Mouse (Mus musculus): Measurements from ENCODE around the gene Gsap. TPM values are rescaled to one million over a fixed set of nuclear protein-coding genes. Genes with fewer than 3 reads are reported as not detected.
"Not testable (repeated sequence)": the region's sequence is repeated elsewhere in the genome, so short reads cannot be mapped to it uniquely, and the experiment has no call there.

Gsap gene
- polyA plus RNA-seq (2016; fragmentation: Nextera tagmentation; extraction: Ambion mirVana), result 0.41 and 0.71 TPM in 2 replicates

DNA sequence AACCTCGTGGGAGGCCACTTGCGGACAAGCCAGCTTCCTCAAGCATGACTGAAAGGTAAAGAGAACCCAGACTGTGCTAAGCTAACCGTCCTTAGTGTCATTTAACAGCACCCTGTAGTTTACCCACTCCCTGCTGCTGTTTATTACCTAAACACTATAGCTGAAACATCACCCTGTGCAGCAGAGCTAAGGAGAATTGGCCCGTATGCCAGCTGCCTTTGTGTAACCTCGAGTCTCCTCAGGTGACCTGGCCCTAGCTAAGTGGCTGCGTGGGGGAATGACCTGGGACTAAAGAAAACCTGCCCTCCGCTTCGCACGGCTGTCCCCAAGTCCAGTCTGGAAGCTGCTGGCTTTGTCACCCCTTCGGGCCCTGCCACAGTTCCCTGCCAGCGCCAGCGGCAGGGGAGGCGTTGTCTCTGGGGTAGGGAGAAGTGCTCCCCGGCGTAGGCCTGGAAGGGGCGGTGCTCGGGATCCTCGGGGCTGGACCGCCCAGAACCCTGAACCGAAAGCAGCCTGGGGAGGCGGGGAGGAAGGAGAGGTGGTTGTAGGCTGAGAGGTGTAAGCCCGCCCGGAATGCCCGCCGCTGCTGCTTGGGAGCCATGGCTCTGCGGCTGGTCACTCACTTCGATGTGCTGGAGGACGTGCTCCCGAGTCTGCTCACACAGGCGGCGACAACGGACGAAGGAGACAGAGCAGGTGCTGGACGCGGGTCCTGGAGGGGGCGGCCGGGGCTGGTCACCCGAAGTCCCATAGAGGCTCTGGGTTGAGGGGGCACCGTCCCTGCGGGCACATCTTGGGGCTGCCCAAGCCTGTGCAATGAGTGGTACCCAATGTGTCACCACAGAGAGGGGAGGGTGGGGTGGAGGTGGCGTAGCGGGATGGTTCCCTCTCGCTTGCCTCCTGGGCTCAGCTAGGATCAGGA lies at the start of gene Gsap:
Gene Gsap (plus strand): TSS at position 492 of the 922 bp plus-strand sequence.
- peak; percentile 90 for ATAC-seq (ENCODE audit: insufficient number of reproducible peaks, low FRiP score)
- peak within 1 kb of the TSS; percentile 84 for H3K4me2 ChIP-seq
- no peaks in the 10 kb centered on the region for H3K36me3 ChIP-seq
- peaks cover 3% of the 10 kb centered on the region; the same call in 1 of the 2 replicates for H3K4me1 ChIP-seq (replicated peaks)
- H3K9ac ChIP-seq, result peak within 1 kb of the TSS; percentile 66
- 0 out of 2 replicates have a peak, but pooled peaks cover 8% of the 10 kb centered on the region for H3K27me3 ChIP-seq (replicated peaks)
- no peak within 1 kb of the TSS for H3K27ac ChIP-seq (ENCODE audit: poor library complexity, severe bottlenecking)
- peak within 1 kb of the TSS; percentile 55 for H3K4me3 ChIP-seq
- H3K9me3 ChIP-seq (replicated peaks), result no peaks in the 10 kb centered on the region
- WGBS, result 7% methylated on average over 43 of the region's 43 CpGs

DNA sequence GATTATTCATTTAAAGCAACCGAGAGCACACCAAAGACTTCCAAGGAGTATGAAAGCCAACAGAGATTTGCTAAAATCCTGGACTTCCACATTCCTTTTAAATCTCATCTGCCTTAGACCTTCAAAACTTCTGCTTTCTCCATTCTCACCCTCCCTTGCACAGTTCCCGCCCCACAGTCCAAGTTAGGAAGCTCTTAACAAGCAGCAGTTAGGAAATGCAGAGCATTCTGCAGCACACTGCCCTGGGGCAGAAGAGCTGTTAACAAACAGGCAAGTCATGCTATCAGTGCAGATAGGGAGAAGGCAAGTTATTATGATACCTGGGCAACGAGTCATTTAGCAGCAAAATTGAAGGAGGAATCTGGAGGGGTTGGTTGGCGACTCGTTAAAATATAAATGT lies 49.5 kb upstream of the Gsap start:
- no peaks in the 10 kb centered on the region for H3K9me3 ChIP-seq (replicated peaks)
- no peak for ATAC-seq (ENCODE audit: insufficient number of reproducible peaks, low FRiP score)
- no peaks in the 10 kb centered on the region for H3K36me3 ChIP-seq
- 51% methylated on average over 5 of the region's 5 CpGs for WGBS
- no peak overlapping the region for H3K27ac ChIP-seq (ENCODE audit: poor library complexity, severe bottlenecking)
- peaks cover 31% of the 10 kb centered on the region for H3K4me1 ChIP-seq (replicated peaks)
- H3K27me3 ChIP-seq (replicated peaks), result no peaks in the 10 kb centered on the region
- H3K9ac ChIP-seq, result no peak overlapping the region
- H3K4me2 ChIP-seq, result no peak overlapping the region
- H3K4me3 ChIP-seq, result no peak overlapping the region

DNA sequence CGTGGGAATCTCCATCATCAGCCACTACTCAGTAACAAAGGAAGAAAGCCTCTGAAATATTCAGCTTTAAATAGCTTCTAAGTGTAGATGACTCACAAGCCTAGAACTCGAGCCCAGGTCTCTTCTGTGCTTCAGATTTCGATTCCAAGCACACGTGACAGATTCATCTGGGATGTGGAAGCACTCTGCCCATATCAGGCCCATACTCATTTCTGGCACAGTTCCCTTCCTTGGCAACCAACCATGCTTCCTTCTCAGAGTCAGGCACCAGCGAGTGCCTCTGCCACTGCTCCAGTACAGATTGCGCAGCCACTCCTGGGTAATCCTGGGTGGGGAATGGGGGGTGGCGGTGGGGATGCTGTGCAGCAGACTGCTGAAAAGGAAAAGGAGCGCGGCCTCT lies 46.5 kb upstream of the Gsap start:
- 26% methylated on average over 9 of the region's 9 CpGs for WGBS
- H3K9ac ChIP-seq, result peak overlapping the region; percentile 40
- H3K36me3 ChIP-seq, result no peaks in the 10 kb centered on the region
- H3K4me3 ChIP-seq, result no peak overlapping the region
- peaks cover 35% of the 10 kb centered on the region for H3K4me1 ChIP-seq (replicated peaks)
- no peaks in the 10 kb centered on the region for H3K27me3 ChIP-seq (replicated peaks)
- ATAC-seq (ENCODE audit: insufficient number of reproducible peaks, low FRiP score), result peak; percentile 56
- peak overlapping the region; percentile 52 for H3K4me2 ChIP-seq
- no peaks in the 10 kb centered on the region for H3K9me3 ChIP-seq (replicated peaks)
- peak overlapping the region; percentile 90 for H3K27ac ChIP-seq (ENCODE audit: poor library complexity, severe bottlenecking)

DNA sequence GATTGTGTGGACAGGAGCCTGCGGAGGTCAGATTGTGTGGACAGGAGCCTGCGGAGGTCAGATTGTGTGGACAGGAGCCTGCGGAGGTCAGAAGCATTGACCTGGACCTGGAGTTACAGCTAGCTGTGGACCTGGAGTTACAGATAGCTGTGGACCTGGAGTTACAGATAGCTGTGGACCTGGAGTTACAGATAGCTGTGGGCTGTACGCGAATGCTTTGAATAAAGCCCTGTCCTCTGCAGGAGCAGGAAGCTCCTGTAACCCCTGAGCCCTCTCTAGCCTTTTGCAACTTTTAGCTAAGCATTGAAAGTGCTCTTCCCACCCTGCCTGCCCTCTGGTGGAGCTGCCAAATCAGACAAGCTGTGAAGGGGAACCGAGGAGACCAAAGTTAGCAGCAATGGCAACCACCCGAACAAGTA lies 44.9 kb upstream of the Gsap start:
- H3K9me3 ChIP-seq (replicated peaks), result not testable (repeated sequence)

DNA sequence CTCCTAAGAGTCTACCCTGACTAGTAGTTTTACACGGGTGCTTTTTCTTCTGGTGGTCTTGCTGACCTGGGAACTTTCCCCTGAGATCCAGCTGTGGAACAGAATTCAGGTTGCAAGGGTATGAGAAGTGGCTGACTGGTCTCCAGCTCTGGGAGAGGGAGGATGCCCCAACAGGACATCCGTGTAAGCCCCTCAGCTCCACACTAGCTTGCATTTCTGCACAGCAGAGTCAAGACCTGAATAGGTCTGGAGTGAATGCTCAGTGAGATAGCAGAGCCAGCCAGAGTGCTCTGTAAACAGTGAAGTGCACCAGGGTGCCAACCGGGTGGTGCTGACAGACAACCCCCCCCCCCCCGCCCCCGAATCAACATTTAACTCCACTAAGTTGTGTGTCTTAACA lies 44.4 kb upstream of the Gsap start:
- H3K9ac ChIP-seq, result no peak overlapping the region
- peak overlapping the region; percentile 29; the same call in 1 of the 2 replicates for H3K4me2 ChIP-seq
- H3K9me3 ChIP-seq (replicated peaks), result no peaks in the 10 kb centered on the region
- H3K4me3 ChIP-seq, result no peak overlapping the region
- WGBS, result 22% methylated on average over 5 of the region's 5 CpGs
- peak; percentile 70; the same call in 1 of the 2 replicates for ATAC-seq (ENCODE audit: insufficient number of reproducible peaks, low FRiP score)
- H3K27ac ChIP-seq (ENCODE audit: poor library complexity, severe bottlenecking), result peak overlapping the region; percentile 64; the same call in 1 of the 2 replicates
- peaks cover 29% of the 10 kb centered on the region for H3K4me1 ChIP-seq (replicated peaks)
- no peaks in the 10 kb centered on the region for H3K36me3 ChIP-seq
- no peaks in the 10 kb centered on the region for H3K27me3 ChIP-seq (replicated peaks)

More for the DNA sequence above, 44.9 kb upstream of the Gsap start:
- peaks cover 33% of the 10 kb centered on the region for H3K4me1 ChIP-seq (replicated peaks)
- 47% methylated on average over 7 of the region's 7 CpGs for WGBS
- peak overlapping the region; percentile 29; the same call in 1 of the 2 replicates for H3K4me2 ChIP-seq
- not testable (repeated sequence) for H3K36me3 ChIP-seq; H3K27me3 ChIP-seq (replicated peaks); H3K4me3 ChIP-seq; H3K9ac ChIP-seq
- peak overlapping the region; percentile 64; the same call in 1 of the 2 replicates for H3K27ac ChIP-seq (ENCODE audit: poor library complexity, severe bottlenecking)
- ATAC-seq (ENCODE audit: insufficient number of reproducible peaks, low FRiP score), result peak; percentile 77

DNA sequence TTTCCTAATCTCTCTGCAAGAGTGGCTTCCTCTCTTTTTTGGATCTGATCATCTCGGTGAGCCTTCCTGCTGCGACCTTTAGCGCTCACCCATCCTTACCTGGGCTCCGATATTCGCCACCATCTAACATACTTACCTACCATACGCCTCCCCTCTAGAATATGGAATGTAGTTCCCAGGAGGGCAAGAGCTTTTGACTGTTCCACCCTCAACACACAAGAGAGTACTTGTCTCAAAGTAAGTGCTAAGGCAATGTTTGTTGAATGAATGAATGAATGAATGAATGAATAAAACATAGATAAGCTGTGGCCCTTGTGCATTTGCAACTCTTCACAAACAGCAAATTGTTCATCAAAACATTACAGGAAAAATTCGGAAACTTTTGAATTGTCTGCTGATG lies 43.0 kb upstream of the Gsap start:
- 85% methylated on average over 7 of the region's 7 CpGs for WGBS

DNA sequence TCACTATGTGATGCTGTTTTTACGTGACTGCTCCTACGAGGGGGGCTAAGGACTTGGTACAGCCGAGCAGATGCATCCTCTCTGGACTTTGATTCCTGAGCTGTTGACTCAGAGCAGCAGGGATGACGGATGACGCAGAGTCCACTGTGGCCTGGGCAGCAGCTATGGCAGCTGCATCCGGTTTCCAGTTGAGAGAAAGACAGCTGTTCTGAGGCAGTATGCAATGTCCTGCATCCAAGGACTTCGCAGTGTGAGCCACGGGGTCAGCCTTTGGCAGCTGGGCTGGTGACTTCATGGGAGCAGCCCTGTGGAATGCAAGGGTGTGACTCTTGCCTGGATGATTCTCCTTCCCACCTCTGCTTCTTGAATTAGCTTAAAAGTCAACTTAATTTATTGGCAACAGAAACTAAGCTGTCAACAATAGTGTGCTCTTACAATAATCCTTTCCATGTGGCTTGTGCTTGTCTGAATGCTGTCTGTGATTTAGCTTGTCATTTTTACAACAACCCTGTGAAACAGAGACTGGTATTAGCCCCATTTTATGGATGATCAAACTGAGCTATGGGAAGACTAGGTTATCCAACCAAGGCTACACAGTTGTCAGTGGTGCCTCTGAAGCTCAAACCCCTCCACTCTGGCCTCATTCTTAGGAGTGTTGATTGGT lies 41.4 kb upstream of the Gsap start:
- H3K27me3 ChIP-seq (replicated peaks), result no peaks in the 10 kb centered on the region
- H3K4me2 ChIP-seq, result no peak overlapping the region
- no peak overlapping the region for H3K4me3 ChIP-seq
- H3K4me1 ChIP-seq (replicated peaks), result peaks cover 20% of the 10 kb centered on the region
- ATAC-seq (ENCODE audit: insufficient number of reproducible peaks, low FRiP score), result peak; percentile 54; the same call in 1 of the 2 replicates
- H3K36me3 ChIP-seq, result no peaks in the 10 kb centered on the region
- WGBS, result 42% methylated on average over 8 of the region's 8 CpGs
- H3K9ac ChIP-seq, result no peak overlapping the region
- H3K9me3 ChIP-seq (replicated peaks), result no peaks in the 10 kb centered on the region
- no peak overlapping the region for H3K27ac ChIP-seq (ENCODE audit: poor library complexity, severe bottlenecking)

More for the DNA sequence above, 43.0 kb upstream of the Gsap start:
- Histone ChIP-seq H3K4me1 (replicated peaks) (peaks cover 28% of the 10 kb centered on the region), H3K36me3 (no peaks in the 10 kb centered on the region), H3K4me3 (no peak overlapping the region), H3K4me2 (no peak overlapping the region), H3K27me3 (replicated peaks) (no peaks in the 10 kb centered on the region), H3K27ac (ENCODE audit: poor library complexity, severe bottlenecking) (no peak overlapping the region), H3K9ac (no peak overlapping the region), H3K9me3 (replicated peaks) (no peaks in the 10 kb centered on the region)
- no peak for ATAC-seq (ENCODE audit: insufficient number of reproducible peaks, low FRiP score)

DNA sequence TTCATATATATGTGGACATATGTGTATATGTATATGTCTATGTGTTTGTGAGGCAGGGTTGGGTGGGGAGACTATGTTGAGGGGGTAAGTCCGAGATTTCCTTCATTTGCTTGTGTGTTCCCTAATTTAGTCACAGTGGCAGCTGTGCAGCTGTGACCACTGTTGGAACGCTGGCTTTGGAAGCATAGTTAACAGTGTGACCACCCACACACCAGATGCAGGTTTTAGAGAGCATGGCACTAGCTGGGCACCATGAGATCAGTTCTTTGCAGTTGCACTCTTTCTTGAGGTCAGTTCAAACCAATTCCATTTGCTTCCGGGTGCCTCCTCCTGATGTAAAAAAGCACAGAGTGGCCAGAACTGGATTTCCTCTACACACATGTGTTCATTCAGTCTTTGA lies 37.7 kb upstream of the Gsap start:
- 74% methylated on average over 3 of the region's 3 CpGs for WGBS
- Histone ChIP-seq H3K9ac (no peak overlapping the region), H3K36me3 (no peaks in the 10 kb centered on the region), H3K27ac (ENCODE audit: poor library complexity, severe bottlenecking) (no peak overlapping the region), H3K27me3 (replicated peaks) (no peaks in the 10 kb centered on the region), H3K4me2 (no peak overlapping the region), H3K9me3 (replicated peaks) (peaks cover 3% of the 10 kb centered on the region; the same call in 1 of the 2 replicates), H3K4me3 (no peak overlapping the region), H3K4me1 (replicated peaks) (peaks cover 4% of the 10 kb centered on the region; the same call in 1 of the 2 replicates)
- ATAC-seq (ENCODE audit: insufficient number of reproducible peaks, low FRiP score), result no peak

DNA sequence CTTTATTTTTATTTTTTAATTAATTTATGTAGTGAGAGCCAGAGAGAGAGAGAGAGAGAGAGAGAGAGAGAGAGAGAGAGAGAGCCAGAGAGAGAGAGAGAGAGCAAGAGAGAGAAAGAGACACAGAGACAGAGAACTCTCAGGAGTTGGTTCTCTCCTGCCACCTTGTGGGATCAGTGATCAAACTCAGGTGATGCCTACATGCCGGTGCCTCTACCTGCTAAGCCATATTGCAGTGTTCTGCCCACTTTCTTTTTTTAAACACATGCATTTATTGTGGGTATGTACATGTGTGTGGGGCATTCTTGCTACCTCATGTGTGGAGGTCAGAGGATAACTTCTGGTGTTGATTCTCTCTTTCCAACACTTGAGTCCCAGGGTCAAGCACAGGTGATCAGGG lies 32.4 kb upstream of the Gsap start:
- no peaks in the 10 kb centered on the region for H3K4me1 ChIP-seq (replicated peaks)
- no peaks in the 10 kb centered on the region for H3K36me3 ChIP-seq
- no peaks in the 10 kb centered on the region for H3K27me3 ChIP-seq (replicated peaks)
- WGBS, result 58% methylated on average over 1 of the region's 1 CpGs
- no peak for ATAC-seq (ENCODE audit: insufficient number of reproducible peaks, low FRiP score)
- no peak overlapping the region for H3K27ac ChIP-seq (ENCODE audit: poor library complexity, severe bottlenecking)
- no peak overlapping the region for H3K9ac ChIP-seq
- peaks cover 7% of the 10 kb centered on the region for H3K9me3 ChIP-seq (replicated peaks)
- no peak overlapping the region for H3K4me3 ChIP-seq
- H3K4me2 ChIP-seq, result no peak overlapping the region

DNA sequence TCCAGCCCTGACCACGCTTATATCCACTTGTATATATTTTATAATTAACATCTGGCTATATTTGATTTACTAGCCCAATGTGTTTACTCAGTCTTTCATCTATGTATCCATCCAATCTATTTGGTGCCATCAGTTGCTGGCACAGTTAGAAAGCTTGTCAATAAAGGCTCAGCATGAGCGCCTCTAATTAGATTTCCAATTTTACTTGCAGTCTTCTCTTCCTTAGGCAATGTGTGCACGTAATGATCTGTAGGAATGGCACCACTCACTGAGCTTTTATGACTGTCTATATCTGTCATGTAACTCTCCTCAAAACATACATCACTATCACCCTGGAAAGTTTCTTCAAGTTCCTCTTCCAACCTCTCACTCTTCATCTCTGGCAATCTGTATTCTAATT lies 29.3 kb upstream of the Gsap start:
- 88% methylated on average over 3 of the region's 3 CpGs for WGBS
- no peak overlapping the region for H3K27ac ChIP-seq (ENCODE audit: poor library complexity, severe bottlenecking)
- H3K36me3 ChIP-seq, result no peaks in the 10 kb centered on the region
- H3K9me3 ChIP-seq (replicated peaks), result peaks cover 3% of the 10 kb centered on the region; the same call in 1 of the 2 replicates
- no peak overlapping the region for H3K4me3 ChIP-seq
- ATAC-seq (ENCODE audit: insufficient number of reproducible peaks, low FRiP score), result no peak
- H3K27me3 ChIP-seq (replicated peaks), result no peaks in the 10 kb centered on the region
- no peaks in the 10 kb centered on the region for H3K4me1 ChIP-seq (replicated peaks)
- H3K9ac ChIP-seq, result no peak overlapping the region
- no peak overlapping the region for H3K4me2 ChIP-seq

DNA sequence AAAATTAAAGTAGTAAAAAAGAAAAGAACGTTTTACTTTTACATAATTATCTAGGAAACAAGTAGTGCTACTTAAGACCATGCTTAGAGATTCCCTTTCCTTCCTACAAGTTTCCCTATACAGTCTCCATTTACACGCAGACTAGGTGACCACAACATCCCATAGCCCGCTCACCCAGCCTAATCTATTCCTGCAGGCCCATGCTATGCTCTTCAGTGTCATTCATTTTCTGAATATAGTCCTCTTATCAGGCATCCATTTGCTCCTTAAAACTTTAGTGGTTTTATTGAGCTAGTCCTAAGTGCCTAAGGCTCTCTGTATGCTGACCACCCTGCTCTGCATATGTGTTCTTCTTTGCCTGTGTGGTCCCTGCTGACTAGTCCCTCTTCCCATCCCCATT lies 26.5 kb upstream of the Gsap start:
- no peaks in the 10 kb centered on the region for H3K27me3 ChIP-seq (replicated peaks)
- 72% methylated on average over 3 of the region's 3 CpGs for WGBS

More for the DNA sequence above, 26.5 kb upstream of the Gsap start:
- Histone ChIP-seq H3K9ac (no peak overlapping the region), H3K4me2 (no peak overlapping the region), H3K36me3 (no peaks in the 10 kb centered on the region), H3K27ac (ENCODE audit: poor library complexity, severe bottlenecking) (no peak overlapping the region), H3K9me3 (replicated peaks) (peaks cover 3% of the 10 kb centered on the region; the same call in 1 of the 2 replicates), H3K4me3 (no peak overlapping the region), H3K4me1 (replicated peaks) (no peaks in the 10 kb centered on the region)
- no peak for ATAC-seq (ENCODE audit: insufficient number of reproducible peaks, low FRiP score)
